Mouse (Mus musculus) intestine, embryonic 14.5 days (tissue): Measurements from ENCODE around the gene Aprt. TPM values are rescaled to one million over a fixed set of nuclear protein-coding genes. Genes with fewer than 3 reads are reported as not detected.
"Not testable (repeated sequence)": the region's sequence is repeated elsewhere in the genome, so short reads cannot be mapped to it uniquely, and the experiment has no call there.

Source experiments
- ATAC-seq: fragments of 200-750 bp; cut with Nextera tagmentation; replicated peaks from 2 replicates; pipeline ENCODE4 v1.8.0; 2017; ENCODE audit warnings: low read depth, moderate number of reproducible peaks, moderate TSS enrichment, moderate library complexity; ENCODE audit not compliant: low FRiP score, low TSS enrichment
- DNase-seq: peaks from one replicate; pipeline ENCODE4 v3.0.0-alpha.2; 2018; ENCODE audit warnings: low spot score
- H3K27ac ChIP-seq: fragments of 300-500 bp; sonication (generic); 2 replicates; pipeline ENCODE4 v1.5.1; 2014; ENCODE audit warnings: low read depth, mild to moderate bottlenecking, control low read depth
- H3K27me3 ChIP-seq: fragments of 300-500 bp; sonication (generic); replicated peaks from 2 replicates; pipeline ENCODE4 v1.6.1; 2014; ENCODE audit warnings: low read length, control low read depth; ENCODE audit not compliant: control insufficient read depth, insufficient read depth
- H3K36me3 ChIP-seq: fragments of 300-500 bp; sonication (generic); 2 replicates; pipeline ENCODE4 v1.6.1; 2014; ENCODE audit warnings: low read length, control low read depth; ENCODE audit not compliant: control insufficient read depth, insufficient read depth
- H3K4me1 ChIP-seq: fragments of 300-500 bp; sonication (generic); replicated peaks from 2 replicates; pipeline ENCODE4 v1.6.1; 2014; ENCODE audit warnings: low read length, control low read depth, mixed read lengths; ENCODE audit not compliant: control insufficient read depth, insufficient read depth
- H3K4me2 ChIP-seq: fragments of 300-500 bp; sonication (generic); 2 replicates; pipeline ENCODE4 v1.6.1; 2014; ENCODE audit warnings: low read length
- H3K4me3 ChIP-seq: fragments of 300-500 bp; sonication (generic); 2 replicates; pipeline ENCODE4 v1.5.1; 2014; ENCODE audit warnings: low read depth, low read length, control low read depth, mixed read lengths
- H3K9ac ChIP-seq: fragments of 300-500 bp; sonication (generic); 2 replicates; pipeline ENCODE4 v1.6.1; 2014; ENCODE audit warnings: mild to moderate bottlenecking, low read length
- H3K9me3 ChIP-seq: fragments of 300-500 bp; sonication (generic); 2 replicates; pipeline ENCODE4 v1.6.1; 2016; ENCODE audit warnings: low read length, control low read depth; ENCODE audit not compliant: control insufficient read depth
- WGBS: fragments of 180-500 bp; shearing (Covaris S2); extraction: QIAGEN DNeasy Blood & Tissue Kit; methylation state at CpG from one replicate; pipeline ENCODE4 v1.1.7; 2014; 5-methylcytosine and 5-hydroxymethylcytosine counted together
- polyA plus RNA-seq: library from polyadenylated mRNA; unstranded; fragments of >200 nt; fragmentation: Nextera tagmentation; extraction: Ambion mirVana; gene quantifications from 2 replicates; pipeline ENCODE4 v1.2.1, GENCODE M21; 2014

Gene Aprt
- polyA plus RNA-seq, 1 experiment from 2014 or later = 580 TPM

DNA sequence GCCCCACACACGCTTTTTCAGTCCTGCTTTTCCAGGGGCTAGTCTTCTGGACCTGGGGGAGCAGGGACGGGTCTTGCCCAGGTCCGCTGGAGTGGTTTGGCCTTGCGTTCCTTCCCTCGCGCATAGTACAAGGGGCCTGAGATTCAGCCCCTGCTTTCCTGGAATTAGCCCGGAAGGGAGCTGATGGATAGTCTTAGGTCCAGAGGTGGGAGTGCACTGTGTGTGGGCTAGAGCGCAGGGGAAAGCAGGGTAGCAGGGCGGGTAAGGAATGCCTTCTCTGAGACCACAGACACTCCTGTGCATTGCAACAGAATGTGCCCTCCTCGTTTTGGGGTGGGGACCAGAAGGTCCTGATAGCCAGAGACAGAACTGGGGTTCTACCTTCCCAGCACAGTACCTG lies 407 bp upstream of the Aprt start:
- 21% methylated on average over 10 of the region's 10 CpGs for WGBS
- DNase-seq = no peak
- Histone ChIP-seq H3K4me1 (peaks cover 35% of the 10 kb centered on the region), H3K27ac (no peak overlapping the region; the same call in 1 of the 2 replicates), H3K36me3 (peaks cover 17% of the 10 kb centered on the region), H3K4me3 (peak overlapping the region; percentile 71), H3K9me3 (no peaks in the 10 kb centered on the region), H3K9ac (no peak overlapping the region), H3K27me3 (no peaks in the 10 kb centered on the region), H3K4me2 (peak overlapping the region; percentile 80)
- ATAC-seq = peak; percentile 36

GRCm38 (mm10) chr8:122575735-122576647 lies 718 bp downstream of the Aprt start:
- ATAC-seq = 0 out of 2 replicates have a peak, but pooled peaks have one; percentile 0

GRCm38 (mm10) chr8:122575286-122575685 lies 1.4 kb downstream of the Aprt start:
- Histone ChIP-seq H3K4me1 (peaks cover 35% of the 10 kb centered on the region), H3K9me3 (no peaks in the 10 kb centered on the region), H3K4me2 (peak overlapping the region; percentile 80), H3K27ac (no peak overlapping the region), H3K27me3 (no peaks in the 10 kb centered on the region), H3K36me3 (peaks cover 36% of the 10 kb centered on the region), H3K9ac (no peak overlapping the region; the same call in 1 of the 2 replicates), H3K4me3 (peak overlapping the region; percentile 71)
- ATAC-seq (no peak), DNase-seq (no peak)
- 62% methylated on average over 8 of the region's 8 CpGs for WGBS

More at GRCm38 (mm10) chr8:122575735-122576647, 718 bp downstream of the Aprt start:
- H3K4me2 ChIP-seq = peak overlapping the region; percentile 80
- peak overlapping the region; percentile 71 for H3K4me3 ChIP-seq
- H3K27ac ChIP-seq = peak overlapping the region; percentile 79
- H3K9ac ChIP-seq = peak overlapping the region; percentile 89
- H3K36me3 ChIP-seq = peaks cover 28% of the 10 kb centered on the region
- DNase-seq = no peak
- peaks cover 35% of the 10 kb centered on the region for H3K4me1 ChIP-seq
- no peaks in the 10 kb centered on the region for H3K27me3 ChIP-seq
- WGBS = 14% methylated on average over 21 of the region's 21 CpGs
- H3K9me3 ChIP-seq = no peaks in the 10 kb centered on the region

GRCm38 (mm10) chr8:122574667-122575251 lies 1.9 kb downstream of the Aprt start:
- Histone ChIP-seq H3K4me1 (peaks cover 33% of the 10 kb centered on the region), H3K27ac (peak overlapping the region; percentile 54), H3K9ac (no peak overlapping the region), H3K4me2 (peak overlapping the region; percentile 80), H3K36me3 (peaks cover 41% of the 10 kb centered on the region), H3K27me3 (no peaks in the 10 kb centered on the region), H3K9me3 (no peaks in the 10 kb centered on the region), H3K4me3 (peak overlapping the region; percentile 71; the same call in 1 of the 2 replicates)
- peak; percentile 16; the same call in 1 of the 2 replicates for ATAC-seq
- no peak for DNase-seq
- WGBS = 24% methylated on average over 10 of the region's 10 CpGs

DNA sequence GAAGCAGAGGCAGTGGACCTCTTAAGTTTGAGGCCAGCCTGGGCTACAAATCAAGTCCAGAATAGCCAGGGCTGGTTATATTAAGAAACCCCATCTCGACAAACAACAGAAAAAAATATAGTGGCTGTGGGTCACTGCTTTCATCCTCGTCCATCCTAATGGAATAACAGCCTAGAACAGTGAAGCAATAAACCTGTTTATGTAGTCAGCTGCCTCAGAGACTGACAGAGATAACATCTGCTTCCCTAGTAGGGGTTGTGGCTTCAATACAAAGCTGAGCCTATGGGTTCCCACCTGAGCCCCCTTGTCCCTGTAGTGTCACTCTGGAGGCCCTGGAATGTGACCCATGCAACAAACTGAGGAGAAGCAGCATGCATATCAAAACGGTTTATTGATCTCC lies 2.4 kb downstream of the Aprt start:
- peak overlapping the region; percentile 54 for H3K27ac ChIP-seq
- peak overlapping the region; percentile 80 for H3K4me2 ChIP-seq
- H3K27me3 ChIP-seq = no peaks in the 10 kb centered on the region
- peaks cover 31% of the 10 kb centered on the region for H3K4me1 ChIP-seq
- no peaks in the 10 kb centered on the region for H3K9me3 ChIP-seq
- no peak overlapping the region for H3K4me3 ChIP-seq
- peaks cover 46% of the 10 kb centered on the region for H3K36me3 ChIP-seq
- WGBS = 29% methylated on average over 3 of the region's 3 CpGs
- H3K9ac ChIP-seq = no peak overlapping the region
- DNase-seq (no peak), ATAC-seq (no peak)

GRCm38 (mm10) chr8:122573577-122573976 lies 3.1 kb downstream of the Aprt start:
- H3K27me3 ChIP-seq = no peaks in the 10 kb centered on the region
- H3K4me3 ChIP-seq = no peak overlapping the region
- no peak overlapping the region for H3K27ac ChIP-seq
- no peak for ATAC-seq
- no peaks in the 10 kb centered on the region for H3K9me3 ChIP-seq
- peaks cover 46% of the 10 kb centered on the region for H3K36me3 ChIP-seq
- 62% methylated on average over 9 of the region's 9 CpGs for WGBS
- H3K4me1 ChIP-seq = peaks cover 33% of the 10 kb centered on the region
- DNase-seq = no peak
- no peak overlapping the region for H3K4me2 ChIP-seq
- H3K9ac ChIP-seq = no peak overlapping the region

DNA sequence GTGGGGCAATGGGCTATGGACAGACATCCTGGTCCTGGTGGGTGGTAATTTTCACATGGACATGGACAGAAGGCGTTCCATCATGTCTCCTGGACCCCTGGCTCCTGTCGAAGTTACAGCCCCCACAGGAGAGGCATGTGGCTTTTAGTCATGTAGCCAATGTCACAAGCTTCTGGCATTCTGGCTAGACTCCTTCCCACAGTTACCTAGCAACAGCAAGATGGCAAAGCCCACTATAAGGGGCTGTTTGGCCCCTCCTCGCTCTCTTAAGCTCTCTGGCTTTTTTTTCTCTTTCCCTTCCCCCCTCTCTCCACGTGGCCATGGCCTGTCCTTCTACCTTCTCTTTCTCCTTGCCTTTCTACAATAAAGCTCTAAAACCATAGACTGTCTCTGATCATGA lies 3.5 kb downstream of the Aprt start:
- not testable (repeated sequence) for H3K4me2 ChIP-seq, H3K27ac ChIP-seq, H3K4me3 ChIP-seq, ATAC-seq, H3K9ac ChIP-seq, H3K27me3 ChIP-seq, H3K9me3 ChIP-seq, DNase-seq
- peaks cover 46% of the 10 kb centered on the region for H3K36me3 ChIP-seq
- H3K4me1 ChIP-seq = peaks cover 33% of the 10 kb centered on the region
- 38% methylated on average over 4 of the region's 4 CpGs for WGBS

GRCm38 (mm10) chr8:122572751-122573150 lies 4.0 kb downstream of the Aprt start:
- no peak overlapping the region for H3K9ac ChIP-seq
- peaks cover 33% of the 10 kb centered on the region for H3K4me1 ChIP-seq
- H3K27ac ChIP-seq = no peak overlapping the region
- H3K27me3 ChIP-seq = no peaks in the 10 kb centered on the region
- ATAC-seq (no peak), DNase-seq (no peak)
- no peaks in the 10 kb centered on the region for H3K9me3 ChIP-seq
- H3K4me2 ChIP-seq = no peak overlapping the region
- 86% methylated on average over 3 of the region's 3 CpGs for WGBS
- no peak overlapping the region for H3K4me3 ChIP-seq
- H3K36me3 ChIP-seq = peaks cover 46% of the 10 kb centered on the region
